Mouse (Mus musculus): ENCODE results near the gene Trim34b. TPM values are rescaled to one million over a fixed set of nuclear protein-coding genes. Genes with fewer than 3 reads are reported as not detected.

Trim34b gene
- polyA plus RNA-seq (2021; fragmentation: Nextera tagmentation) = not detected in 2 replicates
- long read RNA-seq, experiment 1, partial matches to known transcripts = 0 of 1 reads
- long read RNA-seq, experiment 1, other reads (novel, unspliced or antisense) = 1 of 1 reads
- long read RNA-seq, experiment 2, partial matches to known transcripts = 0 of 1 reads
- long read RNA-seq, experiment 2, other reads (novel, unspliced or antisense) = 1 of 1 reads

GRCm38 (mm10) chr7:104329171-104329570 is at the start of gene Trim34b:
Gene Trim34b (plus strand): TSS chr7:104329471.

GRCm38 (mm10) chr7:104287576-104288443 is 41.5 kb upstream of the Trim34b start, which contains the start of gene Trim5:
Gene Trim5 (minus strand): TSS chr7:104288094.

DNA sequence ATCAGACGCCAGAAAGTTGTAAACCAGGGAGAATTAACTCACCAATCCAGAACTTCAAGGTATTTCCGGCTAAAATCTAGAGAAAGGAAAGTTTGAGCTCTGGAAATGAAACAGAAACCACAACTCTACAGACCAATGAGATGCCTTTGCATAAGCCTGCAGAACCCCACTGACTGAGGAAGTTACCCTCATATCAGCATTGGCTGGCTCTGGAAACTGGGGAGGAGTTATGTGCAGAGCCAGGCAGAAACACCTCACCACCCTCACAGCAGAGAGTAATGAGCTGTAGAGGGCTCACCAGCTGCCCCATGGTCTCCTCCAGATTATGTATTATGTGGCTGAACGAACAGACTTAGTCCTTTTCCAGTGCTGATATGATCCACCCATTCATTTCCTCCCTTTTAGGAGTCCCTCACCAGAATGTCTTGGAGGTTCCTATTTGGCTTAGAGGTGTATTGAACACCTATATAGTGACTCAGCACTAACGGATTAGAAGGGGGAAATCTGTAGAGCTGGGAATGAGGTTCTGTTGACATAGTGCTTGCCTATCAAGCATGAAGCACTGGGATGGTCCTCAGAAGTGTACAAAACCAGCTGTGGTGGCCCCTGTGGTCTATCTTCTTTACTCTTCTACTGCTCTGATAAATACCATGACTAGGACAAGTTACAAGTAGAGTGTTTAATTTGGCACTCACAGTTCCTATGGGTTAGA is 13.7 kb upstream of the Trim34b start, which contains the start of gene Trim12a:
TSS of gene Trim12a (minus strand) at position 98 of the 712 bp plus-strand sequence.

GRCm38 (mm10) chr7:104352717-104353599 is 23.7 kb downstream of the Trim34b start, which contains the start of gene Trim12c:
Gene Trim12c (minus strand): TSS chr7:104353362.

DNA sequence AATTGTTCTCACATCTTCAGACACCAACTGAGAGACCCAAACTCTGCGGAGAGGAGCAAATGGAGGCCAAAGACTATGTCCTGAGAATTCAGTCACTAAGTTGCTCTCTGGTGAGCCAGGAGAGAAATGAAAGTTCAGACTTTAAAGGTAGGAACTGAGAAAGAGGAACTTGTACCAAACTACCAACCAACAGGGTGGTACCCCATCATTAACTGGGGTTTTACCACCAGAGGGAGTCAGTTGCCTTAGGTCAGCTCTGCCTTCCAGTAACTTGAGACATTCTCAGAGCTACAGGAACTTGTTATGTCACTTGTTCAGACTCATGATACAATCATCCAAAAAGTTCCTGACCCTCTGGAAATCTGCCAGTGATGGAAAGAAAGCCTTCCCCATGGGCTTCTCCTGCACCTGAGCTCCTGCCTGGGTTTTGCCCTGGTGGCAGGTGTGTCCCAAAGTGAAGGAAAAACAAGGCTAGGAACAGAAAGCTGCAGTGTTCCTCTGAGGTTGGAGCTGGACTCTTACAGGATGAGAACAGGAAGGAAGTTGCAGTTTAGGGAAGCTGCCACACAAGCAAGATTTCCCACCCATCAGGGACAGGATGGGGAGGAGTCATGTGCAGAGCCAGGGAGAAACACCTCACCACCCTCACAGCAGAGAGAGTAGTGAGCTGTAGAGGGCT is 40.6 kb downstream of the Trim34b start, which contains the start of gene Trim30b:
TSS of gene Trim30b (minus strand) at position 149 of the 679 bp plus-strand sequence.

Other genes starting within 250 kb of the Trim34b start
- gene Olfr645, start 244.0 kb upstream of the Trim34b start, polyA plus RNA-seq (2021; fragmentation: Nextera tagmentation) = not detected in 2 replicates
- gene Olfr646, start 224.6 kb upstream of the Trim34b start, polyA plus RNA-seq (2021; fragmentation: Nextera tagmentation) = not detected in 2 replicates
- gene Ubqln5, start 199.6 kb upstream of the Trim34b start, polyA plus RNA-seq (2021; fragmentation: Nextera tagmentation) = not detected in 2 replicates
- not detected in 2 replicates for gene Olfr643, start 192.1 kb upstream of the Trim34b start, polyA plus RNA-seq (2021; fragmentation: Nextera tagmentation)
- not detected in 2 replicates for gene Ubqln3, start 186.2 kb upstream of the Trim34b start, polyA plus RNA-seq (2021; fragmentation: Nextera tagmentation)
- gene Ubqlnl, start 178.9 kb upstream of the Trim34b start, polyA plus RNA-seq (2021; fragmentation: Nextera tagmentation) = not detected in 2 replicates
- gene Olfm5, start 164.6 kb upstream of the Trim34b start, polyA plus RNA-seq (2021; fragmentation: Nextera tagmentation) = not detected in 2 replicates
- 0.04 and 0.09 TPM in 2 replicates for gene Olfr648, start 146.1 kb upstream of the Trim34b start, polyA plus RNA-seq (2021; fragmentation: Nextera tagmentation)
- not detected in 2 replicates for gene Olfr649, start 133.5 kb upstream of the Trim34b start, polyA plus RNA-seq (2021; fragmentation: Nextera tagmentation)
- gene Trim6, start 110.7 kb upstream of the Trim34b start, polyA plus RNA-seq (2021; fragmentation: Nextera tagmentation) = 0.05 and 0.09 TPM in 2 replicates
- gene Trim34a, start 85.0 kb upstream of the Trim34b start, polyA plus RNA-seq (2021; fragmentation: Nextera tagmentation) = 0.80 and 1.7 TPM in 2 replicates
- 0.19 and 0.23 TPM in 2 replicates for gene Trim5, start 41.4 kb upstream of the Trim34b start, polyA plus RNA-seq (2021; fragmentation: Nextera tagmentation)
- gene Trim12a, start 14.0 kb upstream of the Trim34b start, polyA plus RNA-seq (2021; fragmentation: Nextera tagmentation) = 1.8 and 3.3 TPM in 2 replicates
- 0.67 and 0.77 TPM in 2 replicates for gene Trim12c, start 23.9 kb downstream of the Trim34b start, polyA plus RNA-seq (2021; fragmentation: Nextera tagmentation)
- gene Trim30b, start 40.4 kb downstream of the Trim34b start, polyA plus RNA-seq (2021; fragmentation: Nextera tagmentation) = 0.05 TPM in 1 of 2 replicates, not detected in the other
- not detected in 2 replicates for gene Trim30c, start 71.4 kb downstream of the Trim34b start, polyA plus RNA-seq (2021; fragmentation: Nextera tagmentation)
- gene Trim30a, start 135.7 kb downstream of the Trim34b start, polyA plus RNA-seq (2021; fragmentation: Nextera tagmentation) = 0.59 and 0.65 TPM in 2 replicates
- gene Trim30d, start 178.4 kb downstream of the Trim34b start, polyA plus RNA-seq (2021; fragmentation: Nextera tagmentation) = 0.40 and 0.46 TPM in 2 replicates
- not detected in 2 replicates for gene Olfr651, start 220.7 kb downstream of the Trim34b start, polyA plus RNA-seq (2021; fragmentation: Nextera tagmentation)
- gene Olfr652, start 231.4 kb downstream of the Trim34b start, polyA plus RNA-seq (2021; fragmentation: Nextera tagmentation) = 0.04 TPM in 1 of 2 replicates, not detected in the other
- not detected in 2 replicates for gene Olfr653, start 247.8 kb downstream of the Trim34b start, polyA plus RNA-seq (2021; fragmentation: Nextera tagmentation)